Mouse (Mus musculus): ENCODE measurements at regions not wholly inside any gene's neighbourhood (a gene's known extent, or its start where the extent isn't known, plus 50 kb on each side); places are given as distances from the start of the nearest gene placed in this dataset.

DNA sequence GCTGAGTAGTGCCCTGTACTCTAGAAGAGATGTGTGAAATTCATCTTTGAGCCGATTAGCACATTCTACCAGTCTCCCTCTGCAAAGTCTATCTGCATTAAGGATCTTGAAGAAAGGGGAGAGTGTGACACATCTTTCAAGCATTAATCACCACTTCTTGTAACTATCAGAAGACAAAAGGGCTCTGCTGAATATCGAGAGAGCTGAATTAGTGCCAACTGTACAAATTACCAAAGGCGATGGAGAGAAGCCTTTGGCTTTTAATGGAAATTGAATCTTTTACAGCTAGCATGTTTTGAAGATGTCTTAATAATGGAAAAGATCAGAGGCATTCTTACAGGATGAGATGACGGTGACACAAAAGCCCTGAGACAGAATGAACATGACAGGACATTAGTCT, 97.2 kb upstream of the Pam start:
- H3K4me1 ChIP-seq (ENCODE audit: control insufficient read depth, insufficient read depth, low read depth, low read length), result peaks cover 24% of the 10 kb centered on the region
- WGBS, result 30% methylated on average over 4 of the region's 4 CpGs
- no peaks in the 10 kb centered on the region for H3K9me3 ChIP-seq (ENCODE audit: control insufficient read depth, low read length)
- no peak overlapping the region for H3K4me3 ChIP-seq (ENCODE audit: low read length)
- peak overlapping the region; percentile 56; the same call in 1 of the 2 replicates for H3K27ac ChIP-seq (ENCODE audit: low read depth, low read length)
- ATAC-seq, result no peak
- no peak overlapping the region for H3K4me2 ChIP-seq (ENCODE audit: low read length)
- no peaks in the 10 kb centered on the region for H3K36me3 ChIP-seq (ENCODE audit: control insufficient read depth, insufficient read depth, low read length)
- H3K27me3 ChIP-seq (replicated peaks; ENCODE audit: control insufficient read depth, insufficient read depth, low read length), result no peaks in the 10 kb centered on the region
- no peak overlapping the region for H3K9ac ChIP-seq (ENCODE audit: low read depth, low read length)

DNA sequence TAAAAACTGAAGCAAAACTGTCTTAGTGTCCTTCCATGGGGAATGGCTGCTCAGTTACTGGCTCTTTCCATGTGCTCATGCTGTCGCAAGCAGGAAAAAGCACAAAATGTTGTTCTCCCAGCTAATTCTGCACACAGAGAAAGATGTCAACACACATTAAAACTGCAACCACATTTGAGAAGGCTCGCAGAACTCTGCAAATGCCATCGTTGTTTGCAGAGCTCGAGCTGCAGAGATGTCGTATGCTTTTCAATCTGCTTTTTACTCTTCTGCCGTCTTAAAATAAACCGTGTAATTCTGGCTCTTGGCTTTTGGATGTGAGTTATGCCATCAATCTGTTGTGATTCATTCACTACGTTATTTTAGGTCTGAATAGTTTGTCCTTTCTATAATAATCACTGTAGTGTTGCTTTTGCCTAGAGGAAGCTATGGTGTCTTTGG, 96.6 kb upstream of the Pam start:
- Histone ChIP-seq H3K9ac (ENCODE audit: low read depth, low read length) (peak overlapping the region; percentile 17; the same call in 1 of the 2 replicates), H3K4me3 (ENCODE audit: low read length) (no peak overlapping the region), H3K27me3 (replicated peaks; ENCODE audit: control insufficient read depth, insufficient read depth, low read length) (no peaks in the 10 kb centered on the region), H3K4me2 (ENCODE audit: low read length) (peak overlapping the region; percentile 34), H3K4me1 (ENCODE audit: control insufficient read depth, insufficient read depth, low read depth, low read length) (peaks cover 24% of the 10 kb centered on the region), H3K27ac (ENCODE audit: low read depth, low read length) (peak overlapping the region; percentile 56; the same call in 1 of the 2 replicates), H3K36me3 (ENCODE audit: control insufficient read depth, insufficient read depth, low read length) (no peaks in the 10 kb centered on the region), H3K9me3 (ENCODE audit: control insufficient read depth, low read length) (no peaks in the 10 kb centered on the region)
- WGBS, result 26% methylated on average over 8 of the region's 8 CpGs
- ATAC-seq, result 0 out of 2 replicates have a peak, but pooled peaks have one; percentile 11

DNA sequence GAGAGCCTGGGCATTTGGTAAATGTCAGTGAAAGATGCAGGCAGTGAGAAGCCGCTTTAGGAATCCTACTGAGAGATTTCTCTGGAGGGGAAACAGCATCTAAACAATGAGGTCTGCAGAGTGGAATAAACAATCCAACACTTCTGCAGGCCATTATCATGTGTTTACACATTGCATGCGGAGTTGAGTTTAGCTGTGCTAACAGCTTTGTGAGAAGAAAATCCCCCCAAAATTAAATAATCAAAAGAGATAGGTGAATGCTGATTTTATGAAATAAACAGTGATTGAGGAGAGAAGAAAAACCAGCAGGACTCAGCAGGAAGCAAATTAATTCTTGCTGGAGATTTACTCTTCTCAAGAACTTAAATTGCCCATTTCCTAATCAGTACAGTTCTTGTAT, 95.9 kb upstream of the Pam start:
- 12% methylated on average over 2 of the region's 2 CpGs for WGBS

DNA sequence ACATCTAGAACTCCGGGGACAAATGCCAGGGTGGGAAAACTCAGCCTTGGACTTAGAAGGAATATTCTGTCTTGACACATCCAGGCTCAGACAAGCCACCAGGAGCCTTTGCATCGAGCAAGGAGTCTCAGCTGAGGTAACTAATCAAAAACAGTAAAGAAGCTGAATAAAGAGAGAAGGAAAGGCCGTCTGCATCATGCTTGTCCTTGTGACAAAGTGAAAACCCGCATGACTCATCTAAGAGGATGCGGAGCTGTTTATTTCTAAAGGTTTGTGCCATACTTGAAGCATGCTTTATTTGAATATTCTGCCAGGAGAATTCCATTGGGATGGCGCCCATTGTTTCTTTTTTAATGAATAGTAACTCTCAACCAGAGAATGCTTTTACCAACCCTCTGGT, 95.3 kb upstream of the Pam start:
- Histone ChIP-seq H3K4me1 (ENCODE audit: control insufficient read depth, insufficient read depth, low read depth, low read length) (peaks cover 24% of the 10 kb centered on the region), H3K9ac (ENCODE audit: low read depth, low read length) (no peak overlapping the region), H3K27me3 (replicated peaks; ENCODE audit: control insufficient read depth, insufficient read depth, low read length) (no peaks in the 10 kb centered on the region), H3K4me2 (ENCODE audit: low read length) (no peak overlapping the region), H3K27ac (ENCODE audit: low read depth, low read length) (peak overlapping the region; percentile 68), H3K4me3 (ENCODE audit: low read length) (no peak overlapping the region), H3K36me3 (ENCODE audit: control insufficient read depth, insufficient read depth, low read length) (no peaks in the 10 kb centered on the region), H3K9me3 (ENCODE audit: control insufficient read depth, low read length) (no peaks in the 10 kb centered on the region)
- ATAC-seq, result peak; percentile 31; the same call in 1 of the 2 replicates
- WGBS, result 14% methylated on average over 6 of the region's 6 CpGs

More for the DNA sequence above, 95.9 kb upstream of the Pam start:
- ATAC-seq, result no peak
- Histone ChIP-seq H3K4me1 (ENCODE audit: control insufficient read depth, insufficient read depth, low read depth, low read length) (peaks cover 24% of the 10 kb centered on the region), H3K4me3 (ENCODE audit: low read length) (no peak overlapping the region), H3K9ac (ENCODE audit: low read depth, low read length) (no peak overlapping the region; the same call in 1 of the 2 replicates), H3K36me3 (ENCODE audit: control insufficient read depth, insufficient read depth, low read length) (no peaks in the 10 kb centered on the region), H3K9me3 (ENCODE audit: control insufficient read depth, low read length) (no peaks in the 10 kb centered on the region), H3K27ac (ENCODE audit: low read depth, low read length) (peak overlapping the region; percentile 68), H3K27me3 (replicated peaks; ENCODE audit: control insufficient read depth, insufficient read depth, low read length) (no peaks in the 10 kb centered on the region), H3K4me2 (ENCODE audit: low read length) (no peak overlapping the region)

DNA sequence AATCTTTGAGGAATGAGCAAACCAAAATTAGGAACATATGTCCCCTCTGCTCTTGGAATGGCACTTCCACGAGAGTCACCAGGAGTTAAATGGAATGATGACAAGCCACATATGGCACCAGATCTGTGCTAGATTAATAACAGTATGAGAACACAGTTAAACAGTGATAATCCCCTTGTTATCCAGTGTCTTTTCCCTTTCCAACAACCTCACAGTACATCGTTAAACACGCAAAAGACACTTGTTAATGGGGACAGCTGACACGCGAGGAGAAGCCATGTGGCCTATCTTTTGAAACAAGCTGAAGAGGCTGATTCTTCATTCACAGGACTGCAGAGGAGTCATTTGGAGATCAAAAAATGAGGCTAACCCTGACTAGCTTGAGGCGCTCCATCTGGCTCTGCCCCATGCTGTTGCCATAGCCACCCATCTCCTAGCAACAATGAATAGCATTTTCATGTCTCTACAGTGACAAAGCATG, 94.6 kb upstream of the Pam start:
- H3K4me2 ChIP-seq (ENCODE audit: low read length), result no peak overlapping the region; the same call in 1 of the 2 replicates
- ATAC-seq, result peak; percentile 96
- H3K27ac ChIP-seq (ENCODE audit: low read depth, low read length), result peak overlapping the region; percentile 60
- no peaks in the 10 kb centered on the region for H3K36me3 ChIP-seq (ENCODE audit: control insufficient read depth, insufficient read depth, low read length)
- WGBS, result 15% methylated on average over 6 of the region's 6 CpGs
- peaks cover 24% of the 10 kb centered on the region for H3K4me1 ChIP-seq (ENCODE audit: control insufficient read depth, insufficient read depth, low read depth, low read length)
- H3K9me3 ChIP-seq (ENCODE audit: control insufficient read depth, low read length), result no peaks in the 10 kb centered on the region
- H3K4me3 ChIP-seq (ENCODE audit: low read length), result no peak overlapping the region
- no peak overlapping the region for H3K9ac ChIP-seq (ENCODE audit: low read depth, low read length)
- no peaks in the 10 kb centered on the region for H3K27me3 ChIP-seq (replicated peaks; ENCODE audit: control insufficient read depth, insufficient read depth, low read length)

DNA sequence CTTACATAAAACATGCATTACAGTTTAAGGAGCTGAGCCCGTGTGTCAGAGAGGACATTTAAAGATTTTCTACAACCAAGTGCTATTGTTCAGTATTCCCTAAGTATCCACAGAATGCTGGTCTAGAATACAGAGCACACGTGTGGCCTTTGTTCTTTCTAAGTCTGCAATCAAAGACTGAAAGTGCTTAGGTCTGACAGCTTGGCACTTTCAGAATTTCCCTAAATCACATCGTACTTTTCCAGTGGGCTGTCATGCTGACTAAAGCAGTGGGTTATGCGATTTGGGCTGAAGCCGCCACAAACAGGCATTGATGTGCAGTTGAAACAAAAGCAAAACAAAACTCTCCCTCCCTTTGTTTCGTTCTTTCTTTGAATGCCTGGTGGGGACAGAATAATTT, 84.9 kb upstream of the Pam start:
- no peaks in the 10 kb centered on the region for H3K27me3 ChIP-seq (replicated peaks; ENCODE audit: control insufficient read depth, insufficient read depth, low read length)
- H3K36me3 ChIP-seq (ENCODE audit: control insufficient read depth, insufficient read depth, low read length), result no peaks in the 10 kb centered on the region
- WGBS, result 19% methylated on average over 6 of the region's 6 CpGs
- H3K27ac ChIP-seq (ENCODE audit: low read depth, low read length), result no peak overlapping the region
- no peaks in the 10 kb centered on the region for H3K9me3 ChIP-seq (ENCODE audit: control insufficient read depth, low read length)
- ATAC-seq, result no peak
- H3K9ac ChIP-seq (ENCODE audit: low read depth, low read length), result no peak overlapping the region
- H3K4me1 ChIP-seq (ENCODE audit: control insufficient read depth, insufficient read depth, low read depth, low read length), result no peaks in the 10 kb centered on the region
- H3K4me2 ChIP-seq (ENCODE audit: low read length), result peak overlapping the region; percentile 13; the same call in 1 of the 2 replicates
- H3K4me3 ChIP-seq (ENCODE audit: low read length), result no peak overlapping the region

DNA sequence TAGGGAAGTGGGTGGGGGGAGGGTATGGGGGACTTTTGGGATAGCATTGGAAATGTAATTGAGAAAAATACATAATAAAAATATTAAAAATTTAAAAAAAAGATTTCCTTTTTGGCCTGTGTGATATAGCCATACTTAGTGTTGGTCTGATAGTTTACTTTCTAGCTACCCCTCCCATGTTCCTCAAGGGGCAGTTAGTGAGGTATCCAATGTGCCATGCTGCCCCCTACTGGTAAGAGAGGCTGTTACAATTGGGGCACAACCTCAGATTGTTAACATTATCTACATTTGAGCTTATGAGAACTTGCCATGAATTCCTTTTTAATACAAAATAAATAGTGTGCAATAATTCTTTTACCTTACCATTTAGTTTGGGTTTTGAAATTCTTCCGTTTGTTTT, 83.6 kb upstream of the Pam start:
- WGBS, result 39% methylated on average over 1 of the region's 1 CpGs
- no peak overlapping the region for H3K27ac ChIP-seq (ENCODE audit: low read depth, low read length)
- ATAC-seq, result peak; percentile 61; the same call in 1 of the 2 replicates

DNA sequence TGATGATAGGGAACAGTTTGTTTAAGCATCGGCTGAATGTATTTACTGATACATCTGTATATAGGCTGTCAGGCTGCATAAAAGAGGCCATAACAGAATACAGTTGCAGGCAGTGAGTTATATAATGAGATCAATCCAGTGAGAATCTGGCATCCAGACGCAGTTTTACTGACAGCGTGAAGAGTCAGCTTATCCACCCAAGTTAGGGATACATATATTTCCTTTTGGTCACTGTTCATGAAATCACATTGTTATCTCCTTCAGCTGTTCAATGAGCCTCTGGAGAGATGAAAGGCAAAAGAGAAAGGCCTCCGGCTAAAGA, 79.3 kb upstream of the Pam start:
- WGBS, result 38% methylated on average over 4 of the region's 4 CpGs
- no peaks in the 10 kb centered on the region for H3K27me3 ChIP-seq (replicated peaks; ENCODE audit: control insufficient read depth, insufficient read depth, low read length)
- no peaks in the 10 kb centered on the region for H3K9me3 ChIP-seq (ENCODE audit: control insufficient read depth, low read length)
- peaks cover 3% of the 10 kb centered on the region for H3K4me1 ChIP-seq (ENCODE audit: control insufficient read depth, insufficient read depth, low read depth, low read length)
- ATAC-seq, result peak; percentile 45; the same call in 1 of the 2 replicates
- no peak overlapping the region for H3K27ac ChIP-seq (ENCODE audit: low read depth, low read length)
- H3K9ac ChIP-seq (ENCODE audit: low read depth, low read length), result no peak overlapping the region
- H3K4me2 ChIP-seq (ENCODE audit: low read length), result no peak overlapping the region
- H3K36me3 ChIP-seq (ENCODE audit: control insufficient read depth, insufficient read depth, low read length), result no peaks in the 10 kb centered on the region
- H3K4me3 ChIP-seq (ENCODE audit: low read length), result no peak overlapping the region

More for the DNA sequence above, 83.6 kb upstream of the Pam start:
- Histone ChIP-seq H3K4me2 (ENCODE audit: low read length) (no peak overlapping the region), H3K36me3 (ENCODE audit: control insufficient read depth, insufficient read depth, low read length) (no peaks in the 10 kb centered on the region), H3K27me3 (replicated peaks; ENCODE audit: control insufficient read depth, insufficient read depth, low read length) (no peaks in the 10 kb centered on the region), H3K9me3 (ENCODE audit: control insufficient read depth, low read length) (no peaks in the 10 kb centered on the region), H3K4me1 (ENCODE audit: control insufficient read depth, insufficient read depth, low read depth, low read length) (peaks cover 3% of the 10 kb centered on the region), H3K4me3 (ENCODE audit: low read length) (no peak overlapping the region), H3K9ac (ENCODE audit: low read depth, low read length) (no peak overlapping the region)

DNA sequence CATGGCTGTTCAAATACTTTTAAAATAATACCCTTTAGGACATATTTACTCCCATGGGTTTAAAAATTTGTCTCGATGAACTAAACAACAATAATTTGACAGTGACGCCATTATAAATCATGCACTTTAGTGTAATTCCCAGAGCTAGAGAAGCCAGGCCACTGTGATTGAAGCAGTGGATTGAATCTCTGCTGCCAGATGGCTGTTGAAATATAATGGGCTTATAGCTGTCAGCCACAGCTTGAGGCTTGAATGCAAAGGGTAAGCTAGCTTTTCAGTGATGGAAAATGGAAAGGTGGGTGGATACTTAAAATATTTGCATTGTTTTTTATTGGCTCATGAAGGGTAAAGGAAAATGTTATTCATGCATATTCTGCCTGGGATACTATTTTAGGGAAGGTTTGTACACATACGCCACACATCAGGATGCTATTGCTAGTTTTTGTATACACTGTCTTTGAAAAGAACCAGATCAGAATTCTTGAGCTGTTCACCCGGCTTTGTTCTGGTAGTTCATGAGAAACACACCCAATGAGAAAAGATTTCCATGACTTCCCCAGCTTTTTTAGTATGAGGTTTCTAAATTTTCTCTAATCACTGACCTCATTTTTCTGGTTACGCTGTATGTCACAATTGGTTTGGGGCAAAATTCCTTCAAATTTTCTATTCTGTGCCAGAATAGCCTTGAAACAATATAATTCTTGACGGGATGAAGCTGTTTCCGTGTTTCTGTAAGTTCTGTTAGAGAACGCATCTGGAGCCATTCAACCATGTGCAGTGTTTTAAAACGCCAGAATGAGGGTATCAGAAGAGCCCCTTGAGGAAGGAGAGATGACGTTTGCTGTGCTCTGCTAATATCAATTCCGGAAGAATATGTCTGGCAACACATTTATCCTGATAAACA, 78.7 kb upstream of the Pam start:
- Histone ChIP-seq H3K9me3 (ENCODE audit: control insufficient read depth, low read length) (no peaks in the 10 kb centered on the region), H3K9ac (ENCODE audit: low read depth, low read length) (no peak overlapping the region), H3K4me3 (ENCODE audit: low read length) (no peak overlapping the region), H3K36me3 (ENCODE audit: control insufficient read depth, insufficient read depth, low read length) (no peaks in the 10 kb centered on the region), H3K27ac (ENCODE audit: low read depth, low read length) (peak overlapping the region; percentile 52; the same call in 1 of the 2 replicates), H3K4me1 (ENCODE audit: control insufficient read depth, insufficient read depth, low read depth, low read length) (peaks cover 3% of the 10 kb centered on the region), H3K4me2 (ENCODE audit: low read length) (no peak overlapping the region), H3K27me3 (replicated peaks; ENCODE audit: control insufficient read depth, insufficient read depth, low read length) (no peaks in the 10 kb centered on the region)
- 46% methylated on average over 11 of the region's 11 CpGs for WGBS
- peak; percentile 64; the same call in 1 of the 2 replicates for ATAC-seq

Data from hindbrain, embryonic 16.5 days (tissue).